22 mouse cellular contexts compared by ENCODE assay signal in genomic region chr14:87327841-87328240, GRCm38 (mm10).
DNase-seq lines count a peak whose midpoint lies in the region; ATAC-seq lines count a peak whose summit lies in the region.
"Had no signal": no experiment of that assay in that cellular context is flagged by ENCODE, and none has a peak within 500 bp of the region (broad histone marks: within the 10 kb centered on the region; RNA-seq: fewer than 3 reads in every experiment).

No protein-coding gene starts in this region.

- H3K9ac ChIP-seq in kidney, embryonic 14.5 days (ENCODE audit: low read depth, low read length), result no peak overlapping the region
- no peak overlapping the region for H3K9ac ChIP-seq in midbrain, embryonic 15.5 days
- H3K9ac ChIP-seq: forebrain, postnatal 0 days; heart, embryonic 15.5 days; hindbrain, embryonic 15.5 days; neural tube, embryonic 12.5 days had no signal

- H3K9me3 ChIP-seq in kidney, embryonic 14.5 days (ENCODE audit: control insufficient read depth, low read length), result no peaks in the 10 kb centered on the region
- no peaks in the 10 kb centered on the region for H3K9me3 ChIP-seq in midbrain, embryonic 10.5 days (replicated peaks)
- H3K9me3 ChIP-seq in midbrain, embryonic 15.5 days, result no peaks in the 10 kb centered on the region
- H3K9me3 ChIP-seq: heart, embryonic 15.5 days; hindbrain, embryonic 15.5 days; megakaryocyte, embryonic 14.5 days; neural tube, embryonic 12.5 days had no signal

- peak; percentile 62; the same call in 1 of the 2 replicates for ATAC-seq in kidney, embryonic 14.5 days (ENCODE audit: low FRiP score, low TSS enrichment)
- ATAC-seq in midbrain, embryonic 15.5 days (replicated peaks), result no peak
- peak; percentile 35 for ATAC-seq in granulocyte monocyte progenitor cell, adult 5-6 weeks (replicated peaks; ENCODE audit: poor library complexity, severe bottlenecking)
- ATAC-seq: CD4-positive, CD25-positive, alpha-beta regulatory T cell, adult 4 months; forebrain, postnatal 0 days had no signal

- H3K27me3 ChIP-seq in kidney, embryonic 14.5 days (ENCODE audit: control insufficient read depth, insufficient read depth, low read length), result no peaks in the 10 kb centered on the region
- no peaks in the 10 kb centered on the region for H3K27me3 ChIP-seq in midbrain, embryonic 10.5 days (ENCODE audit: low read depth, poor library complexity, severe bottlenecking)
- H3K27me3 ChIP-seq in midbrain, embryonic 15.5 days (replicated peaks), result no peaks in the 10 kb centered on the region
- H3K27me3 ChIP-seq: heart, embryonic 15.5 days; hindbrain, embryonic 15.5 days; megakaryocyte, embryonic 14.5 days; neural tube, embryonic 12.5 days had no signal

- no peak overlapping the region for H3K27ac ChIP-seq in kidney, embryonic 14.5 days (ENCODE audit: low read depth, low read length)
- H3K27ac ChIP-seq in midbrain, embryonic 10.5 days (replicated peaks), result no peak overlapping the region
- H3K27ac ChIP-seq in midbrain, embryonic 15.5 days, result no peak overlapping the region
- H3K27ac ChIP-seq: heart, embryonic 15.5 days; hindbrain, embryonic 15.5 days; neural tube, embryonic 12.5 days had no signal

- DNase-seq in kidney, postnatal 10 days, result no peak
- peak; percentile 27 for DNase-seq in midbrain, embryonic 10.5 days (ENCODE audit: low spot score)
- peak; percentile 25 for DNase-seq in embryo, embryonic 10 days (ENCODE audit: low spot score)
- no peak for DNase-seq in adrenal gland, postnatal 14 days
- no peak for DNase-seq in adrenal gland, postnatal 36 days
- DNase-seq: cerebellum, adult 18-20 months; cerebellum, postnatal 14 days; forebrain, postnatal 0 days; gastrocnemius, postnatal 25 days; heart, postnatal 36 days; kidney, adult 9 months; lung, postnatal 10 days; right cerebral cortex, postnatal 4 days; thymus, postnatal 25 days had no signal

- no peak overlapping the region for H3K4me2 ChIP-seq in kidney, embryonic 14.5 days (replicated peaks; ENCODE audit: low read depth, low read length)
- no peak overlapping the region for H3K4me2 ChIP-seq in midbrain, embryonic 15.5 days
- H3K4me2 ChIP-seq: heart, embryonic 15.5 days; hindbrain, embryonic 15.5 days; neural tube, embryonic 12.5 days had no signal

- H3K4me3 ChIP-seq in kidney, embryonic 14.5 days (ENCODE audit: low read length), result no peak overlapping the region
- no peak overlapping the region for H3K4me3 ChIP-seq in midbrain, embryonic 10.5 days
- H3K4me3 ChIP-seq in midbrain, embryonic 15.5 days, result no peak overlapping the region
- H3K4me3 ChIP-seq: heart, embryonic 15.5 days; hindbrain, embryonic 15.5 days; megakaryocyte, embryonic 14.5 days; neural tube, embryonic 12.5 days had no signal

- WGBS in kidney, embryonic 14.5 days, result 18% methylated on average over 1 of the region's 1 CpGs
- WGBS in midbrain, embryonic 10.5 days, result 46% methylated on average over 1 of the region's 1 CpGs
- 39% methylated on average over 1 of the region's 1 CpGs for WGBS in midbrain, embryonic 15.5 days

- 0 out of 2 replicates have a peak, but pooled peaks cover 3% of the 10 kb centered on the region for H3K4me1 ChIP-seq in kidney, embryonic 14.5 days (ENCODE audit: control insufficient read depth, insufficient read depth, low read length)
- H3K4me1 ChIP-seq in midbrain, embryonic 10.5 days, result 0 out of 2 replicates have a peak, but pooled peaks cover 9% of the 10 kb centered on the region
- no peaks in the 10 kb centered on the region for H3K4me1 ChIP-seq in midbrain, embryonic 15.5 days
- H3K4me1 ChIP-seq: heart, embryonic 15.5 days; hindbrain, embryonic 15.5 days; neural tube, embryonic 12.5 days had no signal

- H3K36me3 ChIP-seq in kidney, embryonic 14.5 days (ENCODE audit: control insufficient read depth, insufficient read depth, low read length), result no peaks in the 10 kb centered on the region
- H3K36me3 ChIP-seq in midbrain, embryonic 10.5 days, result no peaks in the 10 kb centered on the region
- H3K36me3 ChIP-seq in midbrain, embryonic 15.5 days (replicated peaks), result no peaks in the 10 kb centered on the region
- H3K36me3 ChIP-seq: heart, embryonic 15.5 days; hindbrain, embryonic 15.5 days; neural tube, embryonic 12.5 days had no signal

Comparison
In these comparisons a context has a peak if more than half of its experiments do, and no peak if none do; other contexts are left out.
1. DNase-seq: peak in midbrain, embryonic 10.5 days (single experiment) and embryo, embryonic 10 days (single experiment); none in kidney, postnatal 10 days (single experiment), adrenal gland, postnatal 14 days (single experiment) and adrenal gland, postnatal 36 days (0 of 2).